Mouse (Mus musculus) MEL (cell line): Measurements from ENCODE around the gene Sh3rf3. TPM values are rescaled to one million over a fixed set of nuclear protein-coding genes. Genes with fewer than 3 reads are reported as not detected.

ENCODE experiments used
- DNase-seq: peaks from one replicate; pipeline ENCODE4 v3.0.0; 2011; ENCODE audit warnings: low read depth, low spot score
- H3K27ac ChIP-seq: 2 replicates; pipeline ENCODE4 v1.5.1; 2012; ENCODE audit warnings: low read depth, mild to moderate bottlenecking, control low read depth, low read length, moderate library complexity; ENCODE audit not compliant: control insufficient read depth
- H3K27me3 ChIP-seq, 2 experiments: fragments of 150-350 bp in 1 of 2; sonication (generic) in 1 of 2; 2 replicates each; pipeline ENCODE4 v1.6.1; 2012; ENCODE audit warnings: low read length in 2 of 2, mild to moderate bottlenecking in 2 of 2, improper control_type of control experiment in 1 of 2, moderate library complexity in 1 of 2; ENCODE audit not compliant: insufficient read depth in 2 of 2, control insufficient read depth in 1 of 2
- H3K36me3 ChIP-seq, 2 experiments: 2 replicates each; pipeline ENCODE4 v1.6.1; 2012 to 2014; ENCODE audit warnings: low read length in 2 of 2, improper control_type of control experiment in 1 of 2, inconsistent platforms in 1 of 2, mild to moderate bottlenecking in 1 of 2; ENCODE audit not compliant: insufficient read depth in 2 of 2, control insufficient read depth in 1 of 2
- H3K4me1 ChIP-seq, 2 experiments: fragments of 150-350 bp in 1 of 2; sonication (generic) in 1 of 2; 2 replicates each; pipeline ENCODE4 v1.6.1; 2012; ENCODE audit warnings: low read length in 2 of 2, improper control_type of control experiment in 1 of 2, mild to moderate bottlenecking in 1 of 2; ENCODE audit not compliant: insufficient read depth in 2 of 2, control insufficient read depth in 1 of 2
- H3K4me3 ChIP-seq, 2 experiments: fragments of 150-350 bp in 1 of 2; sonication (generic) in 1 of 2; 2 replicates each; pipeline ENCODE4 v1.5.1; 2012; ENCODE audit warnings: low read depth in 2 of 2, low read length in 2 of 2, mild to moderate bottlenecking in 2 of 2, moderate library complexity in 2 of 2, control low read depth in 1 of 2, improper control_type of control experiment in 1 of 2; ENCODE audit not compliant: control insufficient read depth in 1 of 2, insufficient read depth in 1 of 2
- H3K79me2 ChIP-seq: 2 replicates; pipeline ENCODE4 v1.6.1; 2012; ENCODE audit warnings: mild to moderate bottlenecking, low read length, moderate library complexity; ENCODE audit not compliant: control insufficient read depth, poor library complexity, insufficient read depth
- H3K9ac ChIP-seq: 2 replicates; pipeline ENCODE4 v1.6.1; 2012; ENCODE audit warnings: low read depth, mild to moderate bottlenecking, control low read depth, low read length, moderate library complexity; ENCODE audit not compliant: control insufficient read depth, poor library complexity, severe bottlenecking
- H3K9me3 ChIP-seq: fragments of 150-350 bp; sonication (generic); replicated peaks from 2 replicates; pipeline ENCODE4 v1.6.1; 2012; ENCODE audit warnings: mild to moderate bottlenecking, low read length, improper control_type of control experiment, moderate library complexity; ENCODE audit not compliant: insufficient read depth
- BHLHE40 ChIP-seq: IDR thresholded peaks from 2 replicates; pipeline ENCODE4 v1.6.1; 2012; ENCODE audit warnings: low read depth, mild to moderate bottlenecking, inconsistent platforms, low read length, improper control_type of control experiment, borderline replicate concordance
- CTCF ChIP-seq, 3 experiments: IDR thresholded peaks in 2 of 3; conservative IDR thresholded peaks in 1 of 3; 2 replicates each; pipeline ENCODE4 v1.5.1; 2011 to 2012; ENCODE audit warnings: low read length in 3 of 3, low read depth in 2 of 3, mild to moderate bottlenecking in 2 of 3, improper control_type of control experiment in 1 of 3, inconsistent platforms in 1 of 3, mixed read lengths in 1 of 3, moderate library complexity in 1 of 3; ENCODE audit not compliant: control insufficient read depth in 1 of 3, insufficient read depth in 1 of 3, poor library complexity in 1 of 3, severe bottlenecking in 1 of 3
- ELF1 ChIP-seq: IDR thresholded peaks from 2 replicates; pipeline ENCODE4 v1.6.1; 2014; ENCODE audit warnings: low read depth, mild to moderate bottlenecking, inconsistent platforms, low read length, improper control_type of control experiment, moderate library complexity
- EP300 ChIP-seq, 2 experiments: IDR thresholded peaks; 2 replicates each; pipeline ENCODE4 v1.6.1; 2011; ENCODE audit warnings: improper control_type of control experiment in 2 of 2, low read length in 2 of 2, low read depth in 1 of 2, mild to moderate bottlenecking in 1 of 2
- KAT2A ChIP-seq: conservative IDR thresholded peaks from 2 replicates; pipeline ENCODE4 v1.6.1; 2012; ENCODE audit warnings: low read depth, low read length, improper control_type of control experiment, inconsistent platforms
- MAFK ChIP-seq: IDR thresholded peaks from 2 replicates; pipeline ENCODE4 v1.6.1; 2011; ENCODE audit warnings: low read depth, mild to moderate bottlenecking, low read length, improper control_type of control experiment, borderline replicate concordance
- MAZ ChIP-seq: IDR thresholded peaks from 2 replicates; pipeline ENCODE4 v1.6.1; 2012; ENCODE audit warnings: low read depth, mild to moderate bottlenecking, inconsistent platforms, low read length, improper control_type of control experiment
- MEF2A ChIP-seq: IDR thresholded peaks from 2 replicates; pipeline ENCODE4 v1.6.1; 2014; ENCODE audit warnings: low read depth, mild to moderate bottlenecking, inconsistent platforms, low read length, improper control_type of control experiment; ENCODE audit not compliant: poor library complexity, insufficient replicate concordance, severe bottlenecking; ENCODE audit errors: extremely low read depth
- MXI1 ChIP-seq: IDR thresholded peaks from 2 replicates; pipeline ENCODE4 v1.6.1; 2011; ENCODE audit warnings: mild to moderate bottlenecking, low read depth, low read length, improper control_type of control experiment
- MYC ChIP-seq: IDR thresholded peaks from 2 replicates; pipeline ENCODE4 v1.6.1; 2011; ENCODE audit warnings: low read depth, mild to moderate bottlenecking, low read length, improper control_type of control experiment, moderate library complexity
- NELFE ChIP-seq: IDR thresholded peaks from 2 replicates; pipeline ENCODE4 v1.6.1; 2011; ENCODE audit warnings: low read depth, low read length, improper control_type of control experiment
- NRF1 ChIP-seq: IDR thresholded peaks from 2 replicates; pipeline ENCODE4 v1.6.1; 2014; ENCODE audit warnings: low read depth, mild to moderate bottlenecking, inconsistent platforms, low read length, improper control_type of control experiment, moderate library complexity; ENCODE audit not compliant: poor library complexity, insufficient read depth, severe bottlenecking
- POLR2AphosphoS5 ChIP-seq: IDR thresholded peaks from 2 replicates; pipeline ENCODE4 v1.6.1; 2012; ENCODE audit warnings: low read depth, borderline replicate concordance, mild to moderate bottlenecking, inconsistent platforms, low read length, moderate library complexity, mixed read lengths
- RAD21 ChIP-seq: IDR thresholded peaks from 2 replicates; pipeline ENCODE4 v1.6.1; 2011; ENCODE audit warnings: mild to moderate bottlenecking, low read depth, low read length, improper control_type of control experiment
- SMC3 ChIP-seq: IDR thresholded peaks from 2 replicates; pipeline ENCODE4 v1.6.1; 2011; ENCODE audit warnings: low read depth, low read length, improper control_type of control experiment
- TAL1 ChIP-seq: IDR thresholded peaks from 2 replicates; pipeline ENCODE4 v1.6.1; 2012; ENCODE audit warnings: mild to moderate bottlenecking, inconsistent platforms, low read length, moderate library complexity, mixed read lengths
- TBP ChIP-seq: IDR thresholded peaks from 2 replicates; pipeline ENCODE4 v1.8.0; 2011; ENCODE audit warnings: low read depth, low read length, improper control_type of control experiment
- TCF12 ChIP-seq: IDR thresholded peaks from 2 replicates; pipeline ENCODE4 v1.6.1; 2014; ENCODE audit warnings: low read depth, mild to moderate bottlenecking, inconsistent platforms, low read length, improper control_type of control experiment, moderate library complexity
- USF1 ChIP-seq: IDR thresholded peaks from 2 replicates; pipeline ENCODE4 v1.6.1; 2014; ENCODE audit warnings: low read depth, mild to moderate bottlenecking, inconsistent platforms, low read length, improper control_type of control experiment, moderate library complexity
- USF2 ChIP-seq, 2 experiments: IDR thresholded peaks; 2 replicates each; pipeline ENCODE4 v1.6.1; 2011 to 2012; ENCODE audit warnings: improper control_type of control experiment in 2 of 2, low read length in 2 of 2, borderline replicate concordance in 1 of 2, inconsistent platforms in 1 of 2, low read depth in 1 of 2, mild to moderate bottlenecking in 1 of 2; ENCODE audit not compliant: insufficient read depth in 1 of 2
- polyA plus RNA-seq, 2 experiments: library from polyadenylated mRNA; stranded (reverse) in 1 of 2; unstranded in 1 of 2; fragments of >175 nt in 1 of 2; fragments of >200 nt in 1 of 2; gene quantifications; 2 replicates each; pipeline versions ENCODE4 v1.2.1 to v1.2.4; 2012; ENCODE audit warnings: low replicate concordance in 2 of 2, low read depth in 1 of 2; ENCODE audit not compliant: insufficient read length in 2 of 2, insufficient read depth in 1 of 2, missing spikeins in 1 of 2
- total RNA-seq: library from RNA; depleted of rRNA; stranded (reverse); fragments of 300-350 nt; gene quantifications from 2 replicates; pipeline ENCODE4 v1.2.3, GENCODE M21; 2012; rRNA removed

Gene Sh3rf3
- total and polyA plus RNA-seq, 3 experiments = not detected

DNA sequence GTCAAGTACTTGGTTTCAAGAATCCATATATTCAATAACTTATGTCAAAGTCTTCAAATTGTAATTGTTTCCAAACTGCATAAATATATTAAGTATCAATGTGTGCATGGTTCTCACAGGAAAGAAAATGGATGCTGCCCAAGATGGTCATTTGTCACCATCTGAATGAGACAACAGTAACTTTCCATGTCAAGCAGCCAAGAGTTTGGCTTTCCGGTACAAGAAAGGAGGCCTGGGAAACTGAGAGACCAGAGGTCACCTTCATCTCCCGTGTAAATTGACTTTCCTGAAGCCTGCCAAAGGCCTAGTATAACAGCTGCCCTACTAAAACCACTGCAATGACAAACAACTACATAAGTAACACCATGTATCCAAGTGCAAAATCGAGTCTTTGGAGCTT, 369.1 kb downstream of the Sh3rf3 start:
- DNase-seq = no peak
- Histone ChIP-seq H3K79me2 (no peaks in the 10 kb centered on the region), H3K4me3 (no peak overlapping the region), H3K36me3 (no peaks in the 10 kb centered on the region), H3K27me3 (peaks cover 0 to 10% of the 10 kb centered on the region in 2 experiments), H3K27ac (no peak overlapping the region), H3K4me1 (no peaks in the 10 kb centered on the region)
- TF ChIP-seq CTCF (IDR thresholded peaks at IDR 0.05 in 2 of 3, conservative IDR thresholded peaks at IDR 0.05 in 1 of 3; ENCODE audit: control insufficient read depth in 1 of 3, insufficient read depth in 1 of 3, low read depth in 2 of 3, low read length in 3 of 3, poor library complexity in 1 of 3, severe bottlenecking in 1 of 3) (no peak), MAFK (no peak), EP300 (IDR thresholded peaks at IDR 0.05; ENCODE audit: low read depth in 1 of 2, low read length in 2 of 2) (no peak), BHLHE40 (no peak), MYC (no peak), KAT2A (no peak), USF1 (no peak), NELFE (no peak), TBP (no peak), USF2 (IDR thresholded peaks at IDR 0.05; ENCODE audit: borderline replicate concordance in 1 of 2, insufficient read depth in 1 of 2, low read depth in 1 of 2, low read length in 2 of 2) (no peak), TCF12 (no peak), POLR2AphosphoS5 (no peak), NRF1 (no peak), SMC3 (no peak), TAL1 (no peak), MEF2A (no peak), ELF1 (no peak), MXI1 (no peak), MAZ (no peak), RAD21 (no peak)
- TF ChIP-seq, all 39 proteins: peak for 0
- no peak overlapping the region for H3K9ac ChIP-seq
- no peaks in the 10 kb centered on the region for H3K9me3 ChIP-seq

Other genes with a start within 250 kb of the Sh3rf3 start
- not detected in 2 replicates for gene Edar, start 137.7 kb upstream of the Sh3rf3 start, total RNA-seq
- not detected for gene Edar, start 137.7 kb upstream of the Sh3rf3 start, polyA plus RNA-seq
- not detected in 2 replicates for gene Gm17542, start 95.1 kb upstream of the Sh3rf3 start, total RNA-seq
- not detected for gene Gm17542, start 95.1 kb upstream of the Sh3rf3 start, polyA plus RNA-seq